Mouse (Mus musculus): ENCODE data around the gene Zfp986. TPM values are rescaled to one million over a fixed set of nuclear protein-coding genes. Genes with fewer than 3 reads are reported as not detected.
"Not testable (repeated sequence)": the region's sequence is repeated elsewhere in the genome, so short reads cannot be mapped to it uniquely, and the experiment has no call there.

The Zfp986 gene
- not detected in 2 replicates for polyA plus RNA-seq (2014; fragmentation: Nextera tagmentation; extraction: Ambion mirVana)

DNA sequence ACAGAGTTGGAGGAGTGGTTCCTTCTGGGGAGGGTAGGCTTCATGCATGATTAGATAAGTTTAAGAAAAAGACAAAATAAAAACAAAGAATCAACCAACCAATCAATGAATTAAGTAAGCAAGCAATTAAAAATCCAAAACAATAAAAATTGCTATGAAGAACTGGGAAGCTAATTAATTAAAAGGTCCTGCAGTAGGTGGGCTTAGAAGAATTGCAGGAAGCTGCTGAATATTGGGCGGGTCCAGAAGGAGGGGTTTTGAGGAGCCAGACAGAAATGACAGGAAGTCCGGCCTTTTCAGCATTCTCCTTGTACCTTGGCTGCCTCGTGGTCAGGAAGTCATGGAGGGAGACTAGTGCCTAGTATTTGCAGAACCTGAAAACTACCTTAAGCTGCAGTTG lies at the start of gene Zfp986:
TSS of gene Zfp986 (plus strand) at position 301 of the 400 bp plus-strand sequence.
- DNase-seq (ENCODE audit: low spot score), result not testable (repeated sequence)

DNA sequence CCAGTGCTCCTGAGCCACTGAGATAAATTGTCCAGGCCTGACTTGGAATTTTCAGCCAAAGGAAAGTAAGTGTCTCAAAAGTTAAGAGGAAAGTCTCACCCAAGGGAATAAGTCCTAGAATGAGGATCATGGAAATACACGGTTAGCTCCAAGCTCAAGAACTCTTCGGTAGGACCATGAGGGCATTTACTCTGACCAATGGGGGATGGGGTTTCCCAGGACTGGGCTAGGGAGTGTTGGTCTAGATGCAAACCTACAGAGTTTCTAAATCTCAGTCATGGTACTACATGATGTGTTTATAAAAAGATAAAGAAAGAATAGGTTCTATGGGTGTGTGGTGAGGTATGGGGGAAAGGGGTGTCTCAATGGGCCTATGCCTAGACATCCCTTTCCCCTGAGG lies 48.6 kb upstream of the Zfp986 start:
- not testable (repeated sequence) for H3K4me2 ChIP-seq; H3K36me3 ChIP-seq (ENCODE audit: control insufficient read depth, insufficient read depth, low read length); H3K4me1 ChIP-seq (replicated peaks; ENCODE audit: control insufficient read depth, insufficient read depth, low read length); H3K9ac ChIP-seq (ENCODE audit: low read depth, low read length); DNase-seq (ENCODE audit: low spot score); H3K27ac ChIP-seq (ENCODE audit: low read depth, low read length); H3K27me3 ChIP-seq (replicated peaks; ENCODE audit: control insufficient read depth, insufficient read depth, low read length); H3K9me3 ChIP-seq (ENCODE audit: control insufficient read depth, low read length); H3K4me3 ChIP-seq (ENCODE audit: low read depth, low read length)
- WGBS, result no CpG with 5 or more reads among the region's 2 CpGs
- ATAC-seq (replicated peaks; ENCODE audit: low FRiP score), result 0 out of 2 replicates have a peak, but pooled peaks have one; percentile 11

More for the DNA sequence above, at the start of gene Zfp986:
- H3K4me1 ChIP-seq (replicated peaks; ENCODE audit: control insufficient read depth, insufficient read depth, low read length); H3K4me3 ChIP-seq (ENCODE audit: low read depth, low read length); H3K9me3 ChIP-seq (ENCODE audit: control insufficient read depth, low read length); H3K27ac ChIP-seq (ENCODE audit: low read depth, low read length); H3K27me3 ChIP-seq (replicated peaks; ENCODE audit: control insufficient read depth, insufficient read depth, low read length); H3K4me2 ChIP-seq; ATAC-seq (replicated peaks; ENCODE audit: low FRiP score); H3K36me3 ChIP-seq (ENCODE audit: control insufficient read depth, insufficient read depth, low read length); H3K9ac ChIP-seq (ENCODE audit: low read depth, low read length): not testable (repeated sequence)
- 65% methylated on average over 3 of the region's 3 CpGs for WGBS

DNA sequence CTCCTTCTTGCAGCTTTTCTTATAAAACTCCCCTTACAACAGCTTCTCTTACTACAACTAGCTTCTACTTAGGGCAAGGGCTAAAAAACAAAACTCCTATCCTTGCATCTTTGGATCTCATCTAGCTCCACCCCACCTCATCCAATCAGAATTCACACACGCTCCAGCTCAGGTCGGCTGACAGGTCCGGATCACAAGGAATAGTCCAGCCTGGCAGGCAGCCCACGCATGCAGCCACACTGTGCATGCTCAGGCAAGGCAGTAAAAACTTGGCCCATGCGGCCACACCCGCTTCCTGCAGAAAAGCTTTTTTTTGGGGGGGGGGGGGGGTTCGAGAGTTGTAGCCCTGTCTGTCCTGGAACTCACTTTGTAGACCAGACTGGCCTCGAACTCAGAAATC lies 43.0 kb upstream of the Zfp986 start:
- not testable (repeated sequence) for H3K4me1 ChIP-seq (replicated peaks; ENCODE audit: control insufficient read depth, insufficient read depth, low read length); H3K9me3 ChIP-seq (ENCODE audit: control insufficient read depth, low read length); H3K36me3 ChIP-seq (ENCODE audit: control insufficient read depth, insufficient read depth, low read length); H3K27me3 ChIP-seq (replicated peaks; ENCODE audit: control insufficient read depth, insufficient read depth, low read length); H3K27ac ChIP-seq (ENCODE audit: low read depth, low read length); DNase-seq (ENCODE audit: low spot score); H3K4me3 ChIP-seq (ENCODE audit: low read depth, low read length); H3K9ac ChIP-seq (ENCODE audit: low read depth, low read length); H3K4me2 ChIP-seq
- ATAC-seq (replicated peaks; ENCODE audit: low FRiP score), result peak; percentile 41; the same call in 1 of the 2 replicates
- WGBS, result 83% methylated on average over 3 of the region's 8 CpGs

DNA sequence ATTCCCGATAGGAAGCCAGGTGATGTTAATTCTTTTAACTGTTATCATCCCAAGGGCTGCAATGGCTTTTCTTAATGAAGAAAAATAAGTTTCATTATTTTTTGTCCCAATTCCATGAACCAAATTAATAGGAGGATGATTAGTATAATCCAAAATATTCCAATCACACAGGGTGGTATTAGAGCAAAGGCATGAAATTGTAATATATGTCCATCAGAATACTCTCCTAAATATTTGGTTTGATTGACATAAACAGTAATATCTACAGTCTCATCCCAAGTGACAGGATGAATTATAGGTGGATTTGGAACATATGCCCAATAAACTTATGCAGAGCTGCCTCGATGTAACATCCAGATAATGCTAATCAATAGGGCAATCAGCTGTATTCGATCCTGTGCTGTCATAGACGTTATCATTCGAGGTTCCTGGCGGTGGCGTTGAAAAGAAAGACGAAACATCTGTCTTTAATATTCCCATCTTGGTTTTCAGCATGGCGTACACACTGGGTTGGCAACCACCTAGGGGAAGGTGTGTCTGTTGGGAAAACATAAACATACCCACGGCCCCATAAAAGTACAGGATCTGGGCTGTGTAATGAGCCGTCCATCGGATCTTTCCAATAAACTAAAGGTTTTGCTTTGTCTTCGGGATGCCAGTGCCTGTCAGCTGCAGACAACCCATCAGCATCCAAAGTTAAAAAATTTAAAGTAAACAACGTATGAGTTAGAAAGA lies 37.1 kb upstream of the Zfp986 start:
- WGBS, result 97% methylated on average over 1 of the region's 14 CpGs
- H3K4me2 ChIP-seq; DNase-seq (ENCODE audit: low spot score): not testable (repeated sequence)

DNA sequence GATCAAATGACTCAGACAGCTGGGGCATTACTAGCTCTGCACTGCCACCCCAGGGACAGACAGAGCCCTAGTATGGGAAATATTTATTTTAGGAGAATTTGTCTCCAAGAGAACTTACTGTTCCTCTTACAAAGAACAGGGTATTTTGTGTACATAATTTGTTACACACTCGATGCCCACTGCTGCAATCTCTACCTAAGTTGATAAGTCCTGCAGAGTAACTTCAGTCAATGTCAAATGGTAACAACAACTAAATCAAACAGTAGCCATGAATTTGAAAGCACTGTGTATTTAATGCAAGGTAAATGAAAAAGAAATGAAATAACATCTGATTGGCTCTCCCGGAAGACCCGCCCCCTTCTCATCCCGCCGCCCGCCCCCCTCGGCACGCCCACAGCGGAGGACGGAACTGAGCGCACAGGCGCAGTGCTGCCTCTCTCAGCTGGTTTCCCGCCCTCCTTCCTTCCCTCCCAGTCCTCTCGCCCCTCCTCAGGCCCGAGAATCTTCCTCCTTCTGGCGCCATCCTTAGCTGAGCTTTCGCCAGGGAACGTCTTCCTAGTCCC lies 32.2 kb upstream of the Zfp986 start:
- H3K27me3 ChIP-seq (replicated peaks; ENCODE audit: control insufficient read depth, insufficient read depth, low read length); H3K4me2 ChIP-seq; H3K9ac ChIP-seq (ENCODE audit: low read depth, low read length); H3K36me3 ChIP-seq (ENCODE audit: control insufficient read depth, insufficient read depth, low read length); H3K27ac ChIP-seq (ENCODE audit: low read depth, low read length); H3K4me3 ChIP-seq (ENCODE audit: low read depth, low read length); DNase-seq (ENCODE audit: low spot score); H3K4me1 ChIP-seq (replicated peaks; ENCODE audit: control insufficient read depth, insufficient read depth, low read length); H3K9me3 ChIP-seq (ENCODE audit: control insufficient read depth, low read length): not testable (repeated sequence)
- ATAC-seq (replicated peaks; ENCODE audit: low FRiP score), result peak; percentile 35
- 68% methylated on average over 6 of the region's 18 CpGs for WGBS

More for the DNA sequence above, 37.1 kb upstream of the Zfp986 start:
- H3K4me1 ChIP-seq (replicated peaks; ENCODE audit: control insufficient read depth, insufficient read depth, low read length); H3K4me3 ChIP-seq (ENCODE audit: low read depth, low read length); H3K9ac ChIP-seq (ENCODE audit: low read depth, low read length); H3K27me3 ChIP-seq (replicated peaks; ENCODE audit: control insufficient read depth, insufficient read depth, low read length); H3K9me3 ChIP-seq (ENCODE audit: control insufficient read depth, low read length); H3K27ac ChIP-seq (ENCODE audit: low read depth, low read length); H3K36me3 ChIP-seq (ENCODE audit: control insufficient read depth, insufficient read depth, low read length): not testable (repeated sequence)
- peak; percentile 46; the same call in 1 of the 2 replicates for ATAC-seq (replicated peaks; ENCODE audit: low FRiP score)

DNA sequence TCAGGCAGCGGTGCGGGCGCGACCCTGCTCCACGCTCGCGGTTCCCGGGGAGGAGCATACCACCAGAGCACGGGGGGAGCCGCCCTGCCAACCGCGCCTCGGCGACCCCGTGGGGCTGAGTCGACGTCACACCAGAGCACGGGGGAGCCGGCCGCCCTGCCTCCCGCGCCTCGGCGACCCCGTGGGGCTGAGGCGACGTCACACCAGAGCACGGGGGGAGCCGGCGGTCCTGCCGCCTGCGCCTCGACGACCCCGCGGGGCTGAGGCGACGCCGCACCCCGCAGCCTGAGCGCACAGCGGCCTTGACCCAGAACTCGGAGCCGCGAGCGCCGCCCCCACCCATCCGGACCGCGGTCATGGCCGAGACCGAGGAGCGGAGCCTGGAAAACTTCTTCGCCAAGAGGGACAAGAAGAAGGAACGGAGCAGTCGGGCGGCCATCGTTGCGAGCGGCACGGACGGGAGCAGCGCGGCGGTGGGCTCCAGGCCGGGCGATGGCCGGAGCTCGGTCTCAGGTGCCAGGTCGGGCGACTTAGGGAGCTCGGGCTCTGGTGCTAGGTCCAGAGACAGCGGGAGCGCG lies 31.6 kb upstream of the Zfp986 start:
- not testable (repeated sequence) for H3K9me3 ChIP-seq (ENCODE audit: control insufficient read depth, low read length); H3K4me1 ChIP-seq (replicated peaks; ENCODE audit: control insufficient read depth, insufficient read depth, low read length); H3K9ac ChIP-seq (ENCODE audit: low read depth, low read length); H3K4me3 ChIP-seq (ENCODE audit: low read depth, low read length); H3K27me3 ChIP-seq (replicated peaks; ENCODE audit: control insufficient read depth, insufficient read depth, low read length); H3K4me2 ChIP-seq; H3K36me3 ChIP-seq (ENCODE audit: control insufficient read depth, insufficient read depth, low read length); H3K27ac ChIP-seq (ENCODE audit: low read depth, low read length)
- DNase-seq (ENCODE audit: low spot score) (peak; percentile 30), ATAC-seq (replicated peaks; ENCODE audit: low FRiP score) (peak; percentile 75)
- WGBS, result 49% methylated on average over 46 of the region's 75 CpGs

GRCm38 (mm10) chr4:145846793-145847192 lies 21.8 kb upstream of the Zfp986 start:
- H3K9me3 ChIP-seq (ENCODE audit: control insufficient read depth, low read length); H3K9ac ChIP-seq (ENCODE audit: low read depth, low read length); H3K4me1 ChIP-seq (replicated peaks; ENCODE audit: control insufficient read depth, insufficient read depth, low read length); H3K4me2 ChIP-seq; H3K27me3 ChIP-seq (replicated peaks; ENCODE audit: control insufficient read depth, insufficient read depth, low read length); H3K36me3 ChIP-seq (ENCODE audit: control insufficient read depth, insufficient read depth, low read length); DNase-seq (ENCODE audit: low spot score); H3K27ac ChIP-seq (ENCODE audit: low read depth, low read length); H3K4me3 ChIP-seq (ENCODE audit: low read depth, low read length): not testable (repeated sequence)
- ATAC-seq (replicated peaks; ENCODE audit: low FRiP score), result peak; percentile 42

DNA sequence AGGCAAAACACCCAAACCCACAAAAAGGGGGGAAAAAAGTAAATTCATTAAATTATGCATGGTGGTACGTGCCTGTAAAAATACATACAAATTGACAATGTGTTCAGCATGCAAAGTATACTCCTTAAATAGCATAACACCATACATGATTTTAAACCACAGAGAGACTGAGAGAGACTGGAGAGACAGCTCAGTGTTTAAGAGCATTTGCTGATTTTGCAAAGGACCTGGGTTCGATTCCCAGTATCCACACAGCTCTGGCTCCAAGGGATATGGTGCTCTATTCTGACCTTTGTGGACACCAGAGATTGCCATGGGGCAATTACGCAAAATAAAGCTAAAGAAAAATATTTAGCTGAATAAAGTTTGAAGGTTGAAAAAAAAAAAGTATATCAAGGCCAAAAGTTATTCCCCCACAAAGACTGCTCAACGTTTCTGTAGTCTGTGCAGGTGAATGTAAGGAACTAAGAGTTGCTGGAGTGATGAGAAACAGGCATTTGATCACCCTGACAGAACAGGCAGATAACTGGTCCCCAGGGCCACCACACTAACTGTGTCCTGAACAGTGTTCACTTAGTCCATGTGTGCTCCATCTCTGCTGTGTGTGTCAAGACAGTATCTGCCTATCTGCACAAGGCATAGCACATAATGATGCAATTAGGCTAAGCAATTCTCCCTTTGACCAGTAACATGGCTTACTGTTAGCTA lies 20.3 kb upstream of the Zfp986 start:
- ATAC-seq (replicated peaks; ENCODE audit: low FRiP score), result peak; percentile 22
- 58% methylated on average over 3 of the region's 4 CpGs for WGBS

More for the DNA sequence above, 20.3 kb upstream of the Zfp986 start:
- H3K4me1 ChIP-seq (replicated peaks; ENCODE audit: control insufficient read depth, insufficient read depth, low read length); H3K4me3 ChIP-seq (ENCODE audit: low read depth, low read length); H3K36me3 ChIP-seq (ENCODE audit: control insufficient read depth, insufficient read depth, low read length); H3K9ac ChIP-seq (ENCODE audit: low read depth, low read length); H3K27me3 ChIP-seq (replicated peaks; ENCODE audit: control insufficient read depth, insufficient read depth, low read length); DNase-seq (ENCODE audit: low spot score); H3K4me2 ChIP-seq; H3K27ac ChIP-seq (ENCODE audit: low read depth, low read length); H3K9me3 ChIP-seq (ENCODE audit: control insufficient read depth, low read length): not testable (repeated sequence)

Data from liver, embryonic 11.5 days (tissue).